Mouse (Mus musculus) liver, embryonic 14.5 days (tissue): ENCODE data around the gene Gca.

Experiments
- CTCF ChIP-seq: IDR thresholded peaks from 2 replicates; pipeline ENCODE4 v1.5.1; 2016; ENCODE audit warnings: antibody characterized with exemption, low read depth, control low read depth
- EP300 ChIP-seq: IDR thresholded peaks from 2 replicates; pipeline ENCODE4 v1.6.1; 2016; ENCODE audit warnings: antibody characterized with exemption, low read depth

DNA sequence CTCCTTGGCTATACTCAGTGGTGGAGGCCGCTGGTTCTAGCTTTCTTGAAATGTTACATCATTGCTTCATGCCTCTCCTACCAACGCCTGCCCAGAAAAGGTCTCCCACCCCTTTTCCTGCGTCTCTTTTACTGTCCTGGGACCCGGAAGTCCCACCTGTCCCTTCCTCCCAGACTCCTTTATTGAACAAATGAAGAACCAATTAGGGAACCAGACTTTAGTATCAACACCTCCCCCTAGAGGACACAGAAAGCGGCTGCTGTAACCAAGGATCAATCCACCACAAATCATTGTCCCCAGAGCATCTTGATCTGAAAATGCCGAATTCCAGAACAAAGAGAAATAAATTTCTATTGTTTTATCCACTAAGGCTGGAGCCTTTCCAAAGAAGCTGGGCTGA is 3.5 kb upstream of the Gca start:
- TF ChIP-seq CTCF (peak; percentile 23; the same call in 1 of the 2 replicates), EP300 (no peak)
